Mouse (Mus musculus): ENCODE measurements around the gene Cdyl2. TPM values are rescaled to one million over a fixed set of nuclear protein-coding genes. Genes with fewer than 3 reads are reported as not detected.
A peak's percentile ranks its signal among the peaks of the same experiment; 100 is the strongest.

Gene Cdyl2
- polyA plus RNA-seq, 1 experiment from 2014 or later = 6.3 TPM

- no peaks in the 10 kb centered on the region for H3K9me3 ChIP-seq (ENCODE audit: control insufficient read depth, low read length)
- no peak overlapping the region for H3K4me3 ChIP-seq (ENCODE audit: low read depth, low read length)
- no peaks in the 10 kb centered on the region for H3K4me1 ChIP-seq (ENCODE audit: control insufficient read depth, insufficient read depth, low read length)
- no peak for DNase-seq (ENCODE audit: low spot score)
- H3K27me3 ChIP-seq (ENCODE audit: control insufficient read depth, insufficient read depth, low read length) = no peaks in the 10 kb centered on the region
- no peak overlapping the region for H3K9ac ChIP-seq (ENCODE audit: low read length)
- H3K4me2 ChIP-seq (ENCODE audit: low read depth, severe bottlenecking) = no peak overlapping the region
- no peak overlapping the region for H3K27ac ChIP-seq (replicated peaks; ENCODE audit: low read depth, low read length)
- ATAC-seq (ENCODE audit: insufficient number of reproducible peaks, low FRiP score, low TSS enrichment, low read depth) = no peak
- no peaks in the 10 kb centered on the region for H3K36me3 ChIP-seq (ENCODE audit: control insufficient read depth, insufficient read depth, low read length)
These were observed 116.4 kb downstream of the Cdyl2 start for GRCm38 (mm10) chr8:116616369-116616768.

- H3K9me3 ChIP-seq (ENCODE audit: control insufficient read depth, low read length) = no peaks in the 10 kb centered on the region
- no peak overlapping the region for H3K4me2 ChIP-seq (ENCODE audit: low read depth, severe bottlenecking)
- ATAC-seq (ENCODE audit: insufficient number of reproducible peaks, low FRiP score, low TSS enrichment, low read depth) = no peak
- no peak overlapping the region for H3K4me3 ChIP-seq (ENCODE audit: low read depth, low read length)
- H3K4me1 ChIP-seq (ENCODE audit: control insufficient read depth, insufficient read depth, low read length) = no peaks in the 10 kb centered on the region
- WGBS = 89% methylated on average over 7 of the region's 7 CpGs
- no peak for DNase-seq (ENCODE audit: low spot score)
- no peak overlapping the region for H3K9ac ChIP-seq (ENCODE audit: low read length)
- no peaks in the 10 kb centered on the region for H3K36me3 ChIP-seq (ENCODE audit: control insufficient read depth, insufficient read depth, low read length)
- H3K27me3 ChIP-seq (ENCODE audit: control insufficient read depth, insufficient read depth, low read length) = no peaks in the 10 kb centered on the region
- H3K27ac ChIP-seq (replicated peaks; ENCODE audit: low read depth, low read length) = no peak overlapping the region
These were observed 117.9 kb downstream of the Cdyl2 start for GRCm38 (mm10) chr8:116614901-116615300.

- 51% methylated on average over 9 of the region's 13 CpGs for WGBS
- no peak for ATAC-seq (ENCODE audit: insufficient number of reproducible peaks, low FRiP score, low TSS enrichment, low read depth)
- DNase-seq (ENCODE audit: low spot score) = no peak
These were observed 126.6 kb downstream of the Cdyl2 start for GRCm38 (mm10) chr8:116606171-116606570.

DNA sequence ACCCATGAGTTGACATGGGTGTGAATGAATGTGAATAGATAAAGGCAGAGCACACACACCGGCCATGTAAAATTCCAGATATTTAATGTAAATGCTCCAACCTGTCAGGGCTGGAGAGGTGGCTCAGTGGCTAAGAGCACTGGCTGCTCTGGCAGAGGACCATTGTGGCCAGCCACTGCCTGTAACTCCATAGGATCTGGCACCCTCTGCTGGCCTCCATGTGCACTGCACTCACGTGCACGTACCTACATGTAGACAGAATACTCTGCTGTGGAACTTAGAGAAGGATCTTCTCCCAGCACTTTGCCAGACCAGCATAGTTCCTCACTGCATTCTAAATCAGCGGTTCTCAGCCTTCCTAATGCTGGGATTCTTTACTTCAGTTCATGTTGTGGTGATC, 130.0 kb downstream of the Cdyl2 start:
- Histone ChIP-seq H3K4me2 (ENCODE audit: low read depth, severe bottlenecking) (no peak overlapping the region), H3K27ac (replicated peaks; ENCODE audit: low read depth, low read length) (no peak overlapping the region), H3K4me1 (ENCODE audit: control insufficient read depth, insufficient read depth, low read length) (no peaks in the 10 kb centered on the region), H3K9ac (ENCODE audit: low read length) (no peak overlapping the region), H3K27me3 (ENCODE audit: control insufficient read depth, insufficient read depth, low read length) (no peaks in the 10 kb centered on the region), H3K9me3 (ENCODE audit: control insufficient read depth, low read length) (0 out of 2 replicates have a peak, but pooled peaks cover 2% of the 10 kb centered on the region), H3K4me3 (ENCODE audit: low read depth, low read length) (no peak overlapping the region), H3K36me3 (ENCODE audit: control insufficient read depth, insufficient read depth, low read length) (no peaks in the 10 kb centered on the region)
- ATAC-seq (ENCODE audit: insufficient number of reproducible peaks, low FRiP score, low TSS enrichment, low read depth) (no peak), DNase-seq (ENCODE audit: low spot score) (peak; percentile 32)
- 87% methylated on average over 4 of the region's 4 CpGs for WGBS

More at GRCm38 (mm10) chr8:116606171-116606570, 126.6 kb downstream of the Cdyl2 start:
- no peaks in the 10 kb centered on the region for H3K27me3 ChIP-seq (ENCODE audit: control insufficient read depth, insufficient read depth, low read length)
- H3K36me3 ChIP-seq (ENCODE audit: control insufficient read depth, insufficient read depth, low read length) = no peaks in the 10 kb centered on the region
- no peak overlapping the region for H3K27ac ChIP-seq (replicated peaks; ENCODE audit: low read depth, low read length)
- H3K4me3 ChIP-seq (ENCODE audit: low read depth, low read length) = no peak overlapping the region
- 0 out of 2 replicates have a peak, but pooled peaks cover 2% of the 10 kb centered on the region for H3K9me3 ChIP-seq (ENCODE audit: control insufficient read depth, low read length)
- no peak overlapping the region for H3K9ac ChIP-seq (ENCODE audit: low read length)
- no peaks in the 10 kb centered on the region for H3K4me1 ChIP-seq (ENCODE audit: control insufficient read depth, insufficient read depth, low read length)
- H3K4me2 ChIP-seq (ENCODE audit: low read depth, severe bottlenecking) = no peak overlapping the region

DNA sequence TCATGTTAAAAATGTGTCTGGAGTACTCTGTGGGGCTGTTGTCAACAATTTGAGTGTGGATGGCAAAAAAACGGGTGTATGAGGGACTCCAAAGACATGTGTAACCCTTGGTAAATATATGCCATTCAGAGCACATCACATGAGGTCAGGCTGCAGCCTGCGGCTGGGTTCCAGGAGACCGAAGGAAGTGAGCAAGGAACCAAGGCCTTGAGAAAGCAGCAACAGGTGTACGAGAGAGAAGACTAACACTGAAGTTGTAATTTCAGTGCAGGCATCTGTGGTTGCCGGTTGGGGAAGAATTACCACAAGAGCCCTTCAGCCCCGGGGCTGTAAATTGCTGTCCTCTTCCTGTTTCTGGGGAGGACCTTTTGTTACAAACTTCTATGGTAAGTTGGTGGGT, 133.1 kb downstream of the Cdyl2 start:
- 0 out of 2 replicates have a peak, but pooled peaks cover 2% of the 10 kb centered on the region for H3K9me3 ChIP-seq (ENCODE audit: control insufficient read depth, low read length)
- no peak overlapping the region for H3K4me2 ChIP-seq (ENCODE audit: low read depth, severe bottlenecking)
- no peak overlapping the region for H3K4me3 ChIP-seq (ENCODE audit: low read depth, low read length)
- WGBS = 84% methylated on average over 6 of the region's 6 CpGs
- H3K27me3 ChIP-seq (ENCODE audit: control insufficient read depth, insufficient read depth, low read length) = no peaks in the 10 kb centered on the region
- no peak for DNase-seq (ENCODE audit: low spot score)
- no peak overlapping the region for H3K27ac ChIP-seq (replicated peaks; ENCODE audit: low read depth, low read length)
- no peaks in the 10 kb centered on the region for H3K36me3 ChIP-seq (ENCODE audit: control insufficient read depth, insufficient read depth, low read length)
- no peak for ATAC-seq (ENCODE audit: insufficient number of reproducible peaks, low FRiP score, low TSS enrichment, low read depth)
- no peak overlapping the region for H3K9ac ChIP-seq (ENCODE audit: low read length)
- no peaks in the 10 kb centered on the region for H3K4me1 ChIP-seq (ENCODE audit: control insufficient read depth, insufficient read depth, low read length)

DNA sequence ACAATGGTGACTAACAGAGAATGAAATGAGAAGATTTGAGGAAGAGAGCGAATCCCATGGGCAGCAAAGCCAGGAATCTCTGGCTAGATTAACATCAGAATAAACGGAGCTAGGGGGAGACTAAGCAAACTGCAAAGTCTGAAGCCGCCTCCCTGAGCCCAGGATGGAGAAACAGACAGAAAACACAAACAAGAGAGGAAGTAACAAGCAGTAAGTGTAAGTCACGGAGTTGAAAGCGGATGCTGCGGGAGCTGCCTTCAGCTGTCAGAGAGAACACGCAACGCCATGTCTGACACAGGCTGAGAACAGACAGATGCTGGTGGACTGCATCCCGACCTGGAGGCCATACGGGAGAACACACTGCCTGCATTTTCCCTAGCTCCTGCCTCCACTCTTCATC, 141.6 kb downstream of the Cdyl2 start:
- H3K36me3 ChIP-seq (ENCODE audit: control insufficient read depth, insufficient read depth, low read length) = no peaks in the 10 kb centered on the region
- H3K9ac ChIP-seq (ENCODE audit: low read length) = no peak overlapping the region
- no peak overlapping the region for H3K4me2 ChIP-seq (ENCODE audit: low read depth, severe bottlenecking)
- no peak overlapping the region for H3K27ac ChIP-seq (replicated peaks; ENCODE audit: low read depth, low read length)
- DNase-seq (ENCODE audit: low spot score) = no peak
- no peaks in the 10 kb centered on the region for H3K4me1 ChIP-seq (ENCODE audit: control insufficient read depth, insufficient read depth, low read length)
- no peaks in the 10 kb centered on the region for H3K27me3 ChIP-seq (ENCODE audit: control insufficient read depth, insufficient read depth, low read length)
- WGBS = 85% methylated on average over 10 of the region's 10 CpGs
- H3K4me3 ChIP-seq (ENCODE audit: low read depth, low read length) = no peak overlapping the region
- H3K9me3 ChIP-seq (ENCODE audit: control insufficient read depth, low read length) = no peaks in the 10 kb centered on the region
- no peak for ATAC-seq (ENCODE audit: insufficient number of reproducible peaks, low FRiP score, low TSS enrichment, low read depth)

GRCm38 (mm10) chr8:116590546-116590945, 142.2 kb downstream of the Cdyl2 start:
- Histone ChIP-seq H3K4me1 (ENCODE audit: control insufficient read depth, insufficient read depth, low read length) (no peaks in the 10 kb centered on the region), H3K4me2 (ENCODE audit: low read depth, severe bottlenecking) (no peak overlapping the region), H3K36me3 (ENCODE audit: control insufficient read depth, insufficient read depth, low read length) (no peaks in the 10 kb centered on the region), H3K9me3 (ENCODE audit: control insufficient read depth, low read length) (no peaks in the 10 kb centered on the region), H3K27me3 (ENCODE audit: control insufficient read depth, insufficient read depth, low read length) (no peaks in the 10 kb centered on the region), H3K27ac (replicated peaks; ENCODE audit: low read depth, low read length) (no peak overlapping the region), H3K9ac (ENCODE audit: low read length) (no peak overlapping the region), H3K4me3 (ENCODE audit: low read depth, low read length) (no peak overlapping the region)
- 91% methylated on average over 4 of the region's 4 CpGs for WGBS
- ATAC-seq (ENCODE audit: insufficient number of reproducible peaks, low FRiP score, low TSS enrichment, low read depth) = no peak
- DNase-seq (ENCODE audit: low spot score) = no peak

GRCm38 (mm10) chr8:116590106-116590505, 142.7 kb downstream of the Cdyl2 start:
- ATAC-seq (ENCODE audit: insufficient number of reproducible peaks, low FRiP score, low TSS enrichment, low read depth) = no peak
- Histone ChIP-seq H3K27me3 (ENCODE audit: control insufficient read depth, insufficient read depth, low read length) (no peaks in the 10 kb centered on the region), H3K4me3 (ENCODE audit: low read depth, low read length) (no peak overlapping the region), H3K4me2 (ENCODE audit: low read depth, severe bottlenecking) (no peak overlapping the region), H3K27ac (replicated peaks; ENCODE audit: low read depth, low read length) (no peak overlapping the region), H3K4me1 (ENCODE audit: control insufficient read depth, insufficient read depth, low read length) (no peaks in the 10 kb centered on the region), H3K36me3 (ENCODE audit: control insufficient read depth, insufficient read depth, low read length) (no peaks in the 10 kb centered on the region), H3K9ac (ENCODE audit: low read length) (no peak overlapping the region), H3K9me3 (ENCODE audit: control insufficient read depth, low read length) (no peaks in the 10 kb centered on the region)
- WGBS = 78% methylated on average over 14 of the region's 14 CpGs
- DNase-seq (ENCODE audit: low spot score) = no peak

Measured in limb, embryonic 11.5 days (tissue).